Mouse (Mus musculus): ENCODE data around the gene Brinp2. TPM values are rescaled to one million over a fixed set of nuclear protein-coding genes. Genes with fewer than 3 reads are reported as not detected.
A peak's percentile ranks its signal among the peaks of the same experiment; 100 is the strongest.

Brinp2 gene
- total RNA-seq (2022), result under 1 TPM; 0.19 to 0.54 (median 0.35) TPM

GRCm38 (mm10) chr1:158356051-158356461 is at the start of gene Brinp2:
Brinp2 (minus strand) TSS chr1:158356326.
- peak; percentile 14 to 18 for DNase-seq (ENCODE audit: low spot score in 2 of 2)

GRCm38 (mm10) chr1:158400898-158401297 is 44.8 kb upstream of the Brinp2 start:
- no peak for DNase-seq (ENCODE audit: low spot score in 2 of 2)

- no peak for DNase-seq (ENCODE audit: low spot score in 2 of 2)
These were observed 40.9 kb upstream of the Brinp2 start for GRCm38 (mm10) chr1:158397058-158397457.

DNA sequence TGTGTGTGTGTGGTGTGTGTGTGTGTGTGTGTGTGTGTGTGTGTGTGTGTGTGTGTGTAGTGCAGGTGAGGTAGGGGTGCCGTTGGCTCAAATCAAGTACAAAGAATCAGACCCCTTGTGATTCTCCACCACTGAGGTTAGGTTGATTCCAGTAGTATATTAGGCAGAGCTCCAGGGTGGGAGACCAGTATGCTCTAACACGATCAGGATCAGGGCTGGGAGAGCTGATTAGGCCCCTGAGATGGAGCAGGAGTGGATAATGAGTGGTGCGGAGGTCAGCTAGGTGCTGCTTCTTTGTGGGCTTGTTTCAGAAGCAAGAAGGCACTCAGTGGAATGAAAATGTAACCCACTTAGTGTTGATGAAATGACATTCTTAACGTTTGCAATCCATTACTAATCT is 34.6 kb upstream of the Brinp2 start:
- DNase-seq (ENCODE audit: low spot score in 2 of 2), result no peak

- no peak for DNase-seq (ENCODE audit: low spot score in 2 of 2)
These were observed 32.9 kb upstream of the Brinp2 start for GRCm38 (mm10) chr1:158388995-158389394.

GRCm38 (mm10) chr1:158386781-158387180 is 30.7 kb upstream of the Brinp2 start:
- no peak for DNase-seq (ENCODE audit: low spot score in 2 of 2)

GRCm38 (mm10) chr1:158385311-158385710 is 29.2 kb upstream of the Brinp2 start:
- DNase-seq (ENCODE audit: low spot score in 2 of 2), result no peak

GRCm38 (mm10) chr1:158383210-158383609 is 27.1 kb upstream of the Brinp2 start:
- DNase-seq (ENCODE audit: low spot score in 2 of 2), result no peak

DNA sequence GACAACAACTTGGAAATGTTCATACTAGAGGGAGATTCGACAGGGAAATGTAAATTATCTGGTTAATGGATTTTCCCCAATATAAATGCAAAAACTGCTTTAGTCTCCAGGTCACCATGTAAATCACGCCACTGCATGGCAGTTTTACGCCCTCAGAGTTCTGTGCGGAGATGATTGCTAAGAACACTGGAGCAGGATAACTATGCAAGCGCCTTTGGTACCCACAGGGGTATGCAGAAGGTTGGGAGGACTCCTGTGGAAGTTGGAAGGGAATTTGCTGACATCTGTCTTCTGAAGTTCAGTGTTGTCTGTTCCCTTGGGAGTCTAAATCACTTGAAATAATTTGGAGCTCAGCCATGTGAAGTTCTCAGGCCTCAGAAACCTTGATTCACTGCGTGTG is 26.2 kb upstream of the Brinp2 start:
- no peak for DNase-seq (ENCODE audit: low spot score in 2 of 2)

DNA sequence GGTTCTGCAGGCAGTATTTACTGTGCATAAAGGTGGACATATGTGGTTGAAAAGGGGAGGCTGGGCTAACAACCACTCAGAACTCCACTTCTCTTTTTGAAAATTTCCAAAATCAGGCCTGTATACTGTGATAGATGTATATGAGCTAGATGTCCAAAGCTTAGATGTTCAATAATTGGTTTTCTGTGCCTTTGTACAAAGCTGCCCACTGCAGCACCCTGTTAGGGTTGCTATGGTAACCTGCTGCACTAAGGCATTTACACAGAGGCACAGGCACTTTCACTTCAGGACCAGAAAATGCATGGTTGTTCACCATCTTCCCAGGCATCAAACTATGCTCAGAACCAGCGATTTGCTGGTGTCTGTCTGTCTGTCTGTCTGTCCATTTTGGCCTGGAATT is 8.3 kb upstream of the Brinp2 start:
- no peak for DNase-seq (ENCODE audit: low spot score in 2 of 2)

DNA sequence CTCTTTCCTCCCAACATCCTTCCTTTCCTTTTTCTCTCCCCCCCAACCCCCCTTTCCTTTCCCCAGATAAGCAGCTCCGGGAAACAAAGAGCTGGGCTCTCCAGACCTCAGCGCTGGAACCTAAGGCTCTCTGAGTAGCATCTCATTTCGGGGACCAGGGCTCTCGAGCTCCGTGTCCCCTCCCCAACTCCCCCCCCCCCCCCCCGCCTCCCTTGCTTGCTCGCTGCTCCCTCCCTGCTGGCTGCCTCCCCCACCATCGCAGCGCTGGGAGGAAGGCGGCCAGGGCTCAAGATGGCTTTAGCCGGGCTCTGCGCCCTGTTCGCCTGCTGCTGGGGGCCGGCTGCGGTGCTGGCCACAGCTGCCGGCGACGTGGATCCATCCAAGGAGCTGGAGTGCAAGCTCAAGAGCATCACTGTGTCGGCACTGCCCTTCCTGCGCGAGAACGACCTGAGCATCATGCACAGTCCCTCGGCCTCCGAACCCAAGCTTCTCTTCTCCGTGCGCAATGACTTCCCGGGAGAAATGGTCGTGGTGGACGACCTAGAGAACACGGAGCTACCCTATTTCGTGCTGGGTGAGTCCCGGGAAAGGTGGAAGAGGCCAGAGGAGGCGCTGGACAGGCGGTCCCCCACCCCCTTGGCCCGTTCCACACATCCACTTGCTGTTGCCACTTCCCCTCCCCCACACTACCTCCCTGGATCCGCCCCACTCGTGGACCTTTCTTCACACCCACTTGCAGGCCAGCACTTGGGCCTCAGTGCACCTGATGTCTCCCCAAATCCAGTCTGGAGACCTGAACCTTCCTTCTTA is 6.4 kb upstream of the Brinp2 start:
- no peak for DNase-seq (ENCODE audit: low spot score in 2 of 2)

- DNase-seq (ENCODE audit: low spot score in 2 of 2), result no peak
These were observed 5.8 kb upstream of the Brinp2 start, which contains the start of gene Astn1 for GRCm38 (mm10) chr1:158361964-158362291. Astn1 (plus strand) TSS chr1:158362273.

GRCm38 (mm10) chr1:158355177-158356050 is 712 bp downstream of the Brinp2 start:
- no peak for DNase-seq (ENCODE audit: low spot score in 2 of 2)

DNA sequence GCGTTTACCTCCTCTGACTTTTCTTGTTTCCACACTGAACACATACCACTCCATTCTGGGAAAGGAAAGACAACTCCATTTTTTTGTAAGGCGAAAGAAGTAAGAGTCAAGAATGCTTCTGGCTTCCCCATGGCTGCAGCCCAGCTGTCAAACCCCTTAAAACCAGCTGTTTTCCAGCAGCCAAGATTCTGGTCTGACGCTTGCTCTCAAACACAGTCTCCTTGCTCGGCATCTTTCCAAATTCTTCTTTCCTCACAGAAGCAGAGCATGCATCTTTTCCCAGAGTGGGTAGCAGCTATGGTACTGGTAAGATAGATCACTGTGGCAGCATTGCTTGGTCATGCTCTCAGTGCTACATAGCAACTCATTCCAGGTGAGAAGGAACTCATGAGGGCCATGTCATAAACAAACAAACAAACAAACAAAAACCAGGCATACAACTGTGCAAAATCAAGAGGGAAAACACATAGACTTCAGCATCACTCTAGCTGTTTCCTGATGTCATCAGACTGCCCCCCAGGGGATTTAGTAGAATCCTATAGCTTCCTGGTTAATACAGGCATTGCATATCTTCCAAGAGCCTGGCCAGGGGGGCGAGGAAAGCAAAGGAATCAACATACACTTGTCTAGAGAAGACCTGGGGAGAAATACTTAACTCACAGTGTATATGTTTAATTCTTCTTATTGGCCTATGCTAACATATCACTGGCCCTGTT is 2.3 kb downstream of the Brinp2 start:
- no peak for DNase-seq (ENCODE audit: low spot score in 2 of 2)

DNA sequence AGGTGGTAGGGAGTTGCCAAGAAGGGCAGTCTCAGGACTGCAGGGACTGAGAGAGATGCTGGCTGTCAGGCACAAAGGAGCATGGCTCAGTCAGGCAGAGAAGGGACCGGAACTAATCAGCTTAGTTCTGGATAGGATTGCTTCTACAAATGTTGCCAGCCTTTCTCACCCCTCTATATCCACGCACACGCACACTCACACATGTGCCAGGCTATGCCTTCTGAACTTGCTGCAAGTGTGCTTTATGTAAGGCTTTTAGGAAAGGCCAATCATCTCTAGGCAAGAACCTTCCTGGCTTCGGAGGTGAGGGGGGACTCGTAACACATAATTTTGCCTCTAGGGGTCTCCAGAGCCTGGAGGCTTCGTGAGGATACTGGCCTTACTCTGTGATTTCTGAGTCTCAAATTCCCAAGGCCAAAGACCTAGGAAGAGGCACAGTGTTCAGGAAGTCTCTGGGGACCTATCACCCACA is 12.8 kb downstream of the Brinp2 start:
- DNase-seq (ENCODE audit: low spot score in 2 of 2), result no peak

GRCm38 (mm10) chr1:158328839-158329238 is 27.3 kb downstream of the Brinp2 start:
- no peak for DNase-seq (ENCODE audit: low spot score in 2 of 2)

DNA sequence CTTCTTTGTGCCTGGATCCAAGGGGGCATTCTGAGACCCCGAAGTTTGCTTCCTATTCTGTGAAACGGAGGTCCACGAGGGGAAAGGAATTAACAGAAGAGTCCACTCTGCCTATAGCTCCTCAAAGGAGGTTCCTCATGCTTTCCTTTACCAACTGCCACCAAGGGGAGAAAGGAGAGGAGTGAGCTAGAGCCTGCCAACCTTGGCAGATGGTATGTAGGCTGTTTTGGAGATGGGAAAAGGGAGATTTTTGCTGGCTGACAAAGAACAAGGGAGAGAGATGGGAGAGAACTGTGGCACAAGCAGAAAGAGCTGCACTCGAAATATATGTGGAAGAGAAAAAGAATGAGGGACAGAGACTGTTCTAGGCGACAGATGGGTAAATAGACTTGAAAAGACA is 28.0 kb downstream of the Brinp2 start:
- no peak for DNase-seq (ENCODE audit: low spot score in 2 of 2)

DNA sequence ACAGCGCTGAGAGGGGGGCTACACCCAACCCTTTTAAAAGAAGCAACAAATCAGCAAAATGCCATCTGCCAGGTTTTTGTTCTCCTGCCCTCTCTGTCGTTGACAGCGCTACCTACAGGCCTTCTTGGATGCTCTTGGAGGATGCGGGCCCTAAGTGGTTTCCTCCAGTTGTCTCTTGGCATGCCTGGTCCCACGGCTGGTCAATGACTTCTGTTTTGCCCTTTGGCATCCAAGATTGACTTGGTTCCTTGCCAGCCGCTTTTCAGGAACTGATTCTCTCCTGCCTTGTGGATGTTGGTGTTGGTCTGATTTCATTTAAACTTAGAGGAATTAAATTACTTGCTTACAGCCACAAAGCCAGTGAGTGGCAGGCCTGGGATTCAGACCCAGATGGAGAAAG is 32.8 kb downstream of the Brinp2 start:
- DNase-seq (ENCODE audit: low spot score in 2 of 2), result no peak

DNA sequence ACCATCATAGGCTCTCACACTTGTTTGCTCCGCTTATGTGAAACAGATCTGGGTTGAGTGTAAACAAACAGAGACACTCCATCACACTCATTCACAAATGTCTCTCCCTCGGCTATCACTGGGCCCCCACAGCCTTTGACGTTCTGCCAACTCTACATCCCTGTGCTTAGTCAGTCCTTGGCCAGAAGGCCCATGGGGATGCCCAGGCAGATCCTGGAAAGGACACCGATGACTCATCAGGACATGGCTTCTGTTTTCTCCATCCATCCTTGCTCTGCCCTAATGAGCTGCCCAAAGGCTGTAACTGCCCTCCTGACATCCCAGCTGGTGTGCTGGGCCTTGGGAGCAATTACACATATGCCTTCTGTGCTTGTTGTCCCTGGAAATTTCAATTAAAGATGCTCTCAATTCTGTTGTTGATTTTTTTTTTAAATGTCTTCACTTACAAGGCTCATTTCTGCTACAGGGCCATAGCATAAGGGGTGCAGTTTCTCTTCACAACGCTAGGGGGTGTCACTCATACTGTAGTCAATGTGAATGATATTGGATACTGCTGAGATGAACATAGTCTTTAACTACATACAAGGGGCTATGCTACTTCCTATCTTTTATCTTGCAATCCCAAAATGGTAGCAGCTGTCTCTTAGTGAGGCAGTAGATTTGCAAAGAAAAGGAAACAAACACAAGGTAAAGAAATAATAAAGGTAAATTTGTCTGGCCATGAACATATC is 45.5 kb downstream of the Brinp2 start:
- no peak for DNase-seq (ENCODE audit: low spot score in 2 of 2)

- no peak for DNase-seq (ENCODE audit: low spot score in 2 of 2)
These were observed 59.1 kb downstream of the Brinp2 start for GRCm38 (mm10) chr1:158297042-158297441.

DNA sequence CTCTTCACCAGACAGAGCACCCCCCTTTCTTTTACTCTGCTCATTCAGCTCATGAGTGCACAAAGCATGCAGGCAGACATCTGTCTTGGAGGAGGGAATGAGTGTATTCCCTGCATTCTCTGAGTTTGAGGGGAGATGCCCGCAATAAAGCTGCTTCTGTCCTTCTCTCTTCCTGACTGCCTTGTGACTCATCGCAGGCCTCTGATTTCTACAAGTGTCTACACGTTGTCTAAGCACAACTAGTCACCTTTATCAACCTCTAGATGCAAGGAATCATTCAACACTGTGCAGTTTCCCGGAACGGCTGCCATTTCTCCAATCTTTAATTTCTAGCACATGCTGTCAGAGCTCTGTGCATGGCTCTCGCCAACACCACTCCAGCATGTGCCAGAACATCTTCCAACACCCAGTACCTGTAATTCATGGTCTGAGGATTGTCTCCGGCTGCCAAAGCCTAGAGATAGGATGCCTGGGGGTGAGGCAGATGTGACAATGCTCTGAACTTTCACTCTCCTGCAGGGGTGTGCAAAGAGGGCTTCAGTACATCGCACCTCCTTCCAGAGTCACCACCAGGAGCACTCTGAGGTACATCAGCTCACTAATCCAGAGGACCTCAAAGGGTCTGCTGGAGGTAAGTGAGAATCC is 59.7 kb downstream of the Brinp2 start:
- DNase-seq (ENCODE audit: low spot score in 2 of 2), result no peak
